Mouse (Mus musculus) forelimb bud, embryonic 11.5 days (tissue): ENCODE measurements around the gene Csrnp2.

Experiments used
- DNase-seq: peaks from one replicate; pipeline ENCODE4 v3.0.0-alpha.2; 2012; ENCODE audit warnings: low read depth, low spot score

Csrnp2 gene

DNA sequence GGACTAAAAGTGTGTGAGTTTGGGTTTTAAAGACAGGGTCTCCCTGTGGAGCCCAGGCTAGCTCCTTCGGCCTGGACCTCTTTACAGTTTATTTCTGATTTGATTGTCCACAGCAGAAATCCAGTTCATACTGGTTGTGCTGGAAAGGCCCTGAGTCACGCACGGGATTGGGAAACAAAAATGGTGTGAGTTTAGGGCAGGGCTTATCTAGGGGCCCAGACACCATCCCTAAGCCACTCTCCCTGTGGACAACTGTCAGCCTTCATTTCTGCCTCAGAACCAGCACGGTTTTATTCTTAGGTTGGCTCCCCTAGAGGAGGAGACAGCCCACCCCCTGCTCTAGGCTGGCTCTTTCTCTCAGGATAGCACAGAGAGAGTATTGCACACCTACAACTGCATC lies 62.1 kb downstream of the Csrnp2 start:
- DNase-seq = no peak

- no peak for DNase-seq
These were observed 65.2 kb downstream of the Csrnp2 start for GRCm38 (mm10) chr15:100429959-100430565.
